Mouse (Mus musculus): Measurements from ENCODE around the gene Rpl23. TPM values are rescaled to one million over a fixed set of nuclear protein-coding genes. Genes with fewer than 3 reads are reported as not detected.

The Rpl23 gene
- polyA plus RNA-seq, 1 experiment from 2014 or later: 327 TPM

- H3K36me3 ChIP-seq: peaks cover 27% of the 10 kb centered on the region
- no peaks in the 10 kb centered on the region for H3K9me3 ChIP-seq
- peak; percentile 82 for ATAC-seq (replicated peaks)
- H3K27me3 ChIP-seq: no peaks in the 10 kb centered on the region
- H3K4me3 ChIP-seq: peak overlapping the region; percentile 15
- peak overlapping the region; percentile 36 for H3K4me2 ChIP-seq (replicated peaks)
- peak overlapping the region; percentile 20 for H3K9ac ChIP-seq (replicated peaks)
- 9% methylated on average over 3 of the region's 3 CpGs for WGBS
- peak overlapping the region; percentile 88 for H3K27ac ChIP-seq (replicated peaks)
- peaks cover 62% of the 10 kb centered on the region for H3K4me1 ChIP-seq
These were observed 30.3 kb upstream of the Rpl23 start for GRCm38 (mm10) chr11:97812491-97812921.

- no peaks in the 10 kb centered on the region for H3K27me3 ChIP-seq
- peaks cover 67% of the 10 kb centered on the region for H3K4me1 ChIP-seq
- peak overlapping the region; percentile 20 for H3K9ac ChIP-seq (replicated peaks)
- H3K9me3 ChIP-seq: no peaks in the 10 kb centered on the region
- peaks cover 25% of the 10 kb centered on the region for H3K36me3 ChIP-seq
- peak overlapping the region; percentile 88 for H3K27ac ChIP-seq (replicated peaks)
- H3K4me3 ChIP-seq: no peak overlapping the region
- peak overlapping the region; percentile 36 for H3K4me2 ChIP-seq (replicated peaks)
- 0 out of 2 replicates have a peak, but pooled peaks have one; percentile 23 for ATAC-seq (replicated peaks)
- WGBS: 26% methylated on average over 12 of the region's 13 CpGs
These were observed 29.5 kb upstream of the Rpl23 start for GRCm38 (mm10) chr11:97811569-97812362.

DNA sequence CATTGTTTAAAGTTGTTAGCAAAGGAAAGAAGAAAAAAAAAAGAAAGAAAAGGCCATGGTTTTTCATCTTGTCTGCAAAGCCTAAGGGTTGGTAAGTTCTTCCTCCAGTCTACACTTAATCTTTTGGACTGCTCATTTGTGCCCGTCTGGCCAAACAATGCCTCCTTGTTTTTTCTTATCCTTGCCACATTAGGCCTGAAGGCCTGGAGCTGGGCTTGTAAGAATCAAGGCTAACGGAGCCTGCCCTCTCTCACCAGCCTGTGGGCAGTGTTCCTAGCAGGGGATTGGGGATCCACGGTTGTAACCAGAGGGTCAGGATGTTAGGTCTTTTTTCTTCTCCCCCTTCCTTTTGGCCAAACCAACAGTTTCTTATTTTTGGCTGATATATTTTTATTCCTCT lies 28.7 kb upstream of the Rpl23 start:
- Histone ChIP-seq H3K27me3 (no peaks in the 10 kb centered on the region), H3K27ac (replicated peaks) (peak overlapping the region; percentile 88), H3K4me3 (no peak overlapping the region), H3K36me3 (peaks cover 18% of the 10 kb centered on the region), H3K4me1 (peaks cover 75% of the 10 kb centered on the region), H3K9me3 (no peaks in the 10 kb centered on the region), H3K9ac (replicated peaks) (no peak overlapping the region), H3K4me2 (replicated peaks) (no peak overlapping the region)
- 8% methylated on average over 3 of the region's 3 CpGs for WGBS
- ATAC-seq (replicated peaks): no peak

DNA sequence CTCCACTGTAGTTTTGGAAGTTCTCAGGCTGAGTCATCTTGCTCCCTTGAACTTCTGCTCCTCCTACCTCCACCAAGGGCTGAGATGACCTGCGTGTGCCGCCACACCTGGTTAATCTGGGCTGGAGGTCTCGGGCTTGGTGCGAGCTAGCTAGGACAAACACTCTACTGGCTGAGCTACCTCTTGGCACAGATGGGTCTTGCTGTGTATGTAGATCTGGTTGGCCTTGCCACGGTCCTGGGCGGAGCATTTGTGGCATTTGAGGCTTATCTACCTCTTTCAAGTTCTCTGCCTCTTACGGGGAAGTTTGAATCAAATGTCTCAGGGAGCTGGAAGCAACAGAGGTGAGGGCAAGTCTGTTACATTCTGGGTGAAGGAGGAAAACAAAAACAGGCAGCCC lies 28.1 kb upstream of the Rpl23 start:
- Histone ChIP-seq H3K9ac (replicated peaks) (no peak overlapping the region), H3K4me3 (no peak overlapping the region), H3K4me1 (peaks cover 81% of the 10 kb centered on the region), H3K4me2 (replicated peaks) (no peak overlapping the region), H3K27me3 (no peaks in the 10 kb centered on the region), H3K9me3 (no peaks in the 10 kb centered on the region), H3K36me3 (peaks cover 12% of the 10 kb centered on the region), H3K27ac (replicated peaks) (0 out of 2 replicates have a peak overlapping the region, but pooled peaks have one; percentile 11)
- no peak for ATAC-seq (replicated peaks)
- 71% methylated on average over 7 of the region's 7 CpGs for WGBS

- H3K9me3 ChIP-seq: no peaks in the 10 kb centered on the region
- no peak overlapping the region for H3K4me2 ChIP-seq (replicated peaks)
- H3K27me3 ChIP-seq: no peaks in the 10 kb centered on the region
- ATAC-seq (replicated peaks): no peak
- H3K36me3 ChIP-seq: peaks cover 10% of the 10 kb centered on the region
- no peak overlapping the region for H3K9ac ChIP-seq (replicated peaks)
- H3K4me3 ChIP-seq: no peak overlapping the region
- peak overlapping the region; percentile 57 for H3K27ac ChIP-seq (replicated peaks)
- 68% methylated on average over 7 of the region's 7 CpGs for WGBS
- peaks cover 90% of the 10 kb centered on the region for H3K4me1 ChIP-seq
These were observed 27.2 kb upstream of the Rpl23 start for GRCm38 (mm10) chr11:97809235-97810121.

- WGBS: 47% methylated on average over 5 of the region's 5 CpGs
- Histone ChIP-seq H3K4me1 (peaks cover 93% of the 10 kb centered on the region), H3K27me3 (no peaks in the 10 kb centered on the region), H3K9ac (replicated peaks) (no peak overlapping the region), H3K36me3 (peaks cover 10% of the 10 kb centered on the region), H3K4me3 (no peak overlapping the region), H3K4me2 (replicated peaks) (no peak overlapping the region), H3K27ac (replicated peaks) (peak overlapping the region; percentile 57), H3K9me3 (no peaks in the 10 kb centered on the region)
- no peak for ATAC-seq (replicated peaks)
These were observed 26.5 kb upstream of the Rpl23 start for GRCm38 (mm10) chr11:97808621-97809234.

- Histone ChIP-seq H3K9ac (replicated peaks) (no peak overlapping the region), H3K4me3 (no peak overlapping the region), H3K9me3 (no peaks in the 10 kb centered on the region), H3K27me3 (no peaks in the 10 kb centered on the region), H3K27ac (replicated peaks) (peak overlapping the region; percentile 57), H3K36me3 (peaks cover 10% of the 10 kb centered on the region), H3K4me2 (replicated peaks) (no peak overlapping the region), H3K4me1 (peaks cover 90% of the 10 kb centered on the region)
- ATAC-seq (replicated peaks): no peak
- 27% methylated on average over 2 of the region's 2 CpGs for WGBS
These were observed 25.9 kb upstream of the Rpl23 start for GRCm38 (mm10) chr11:97808093-97808492.

GRCm38 (mm10) chr11:97807626-97808025 lies 25.4 kb upstream of the Rpl23 start:
- Histone ChIP-seq H3K36me3 (peaks cover 10% of the 10 kb centered on the region), H3K4me3 (no peak overlapping the region), H3K4me1 (peaks cover 90% of the 10 kb centered on the region), H3K4me2 (replicated peaks) (no peak overlapping the region), H3K9me3 (no peaks in the 10 kb centered on the region), H3K27me3 (no peaks in the 10 kb centered on the region), H3K27ac (replicated peaks) (peak overlapping the region; percentile 57), H3K9ac (replicated peaks) (no peak overlapping the region)
- no peak for ATAC-seq (replicated peaks)
- 41% methylated on average over 6 of the region's 6 CpGs for WGBS

- H3K27ac ChIP-seq (replicated peaks): 0 out of 2 replicates have a peak overlapping the region, but pooled peaks have one; percentile 69
- WGBS: 68% methylated on average over 7 of the region's 7 CpGs
- H3K9ac ChIP-seq (replicated peaks): 0 out of 2 replicates have a peak overlapping the region, but pooled peaks have one; percentile 11
These were observed 24.4 kb upstream of the Rpl23 start for GRCm38 (mm10) chr11:97806613-97806964.

DNA sequence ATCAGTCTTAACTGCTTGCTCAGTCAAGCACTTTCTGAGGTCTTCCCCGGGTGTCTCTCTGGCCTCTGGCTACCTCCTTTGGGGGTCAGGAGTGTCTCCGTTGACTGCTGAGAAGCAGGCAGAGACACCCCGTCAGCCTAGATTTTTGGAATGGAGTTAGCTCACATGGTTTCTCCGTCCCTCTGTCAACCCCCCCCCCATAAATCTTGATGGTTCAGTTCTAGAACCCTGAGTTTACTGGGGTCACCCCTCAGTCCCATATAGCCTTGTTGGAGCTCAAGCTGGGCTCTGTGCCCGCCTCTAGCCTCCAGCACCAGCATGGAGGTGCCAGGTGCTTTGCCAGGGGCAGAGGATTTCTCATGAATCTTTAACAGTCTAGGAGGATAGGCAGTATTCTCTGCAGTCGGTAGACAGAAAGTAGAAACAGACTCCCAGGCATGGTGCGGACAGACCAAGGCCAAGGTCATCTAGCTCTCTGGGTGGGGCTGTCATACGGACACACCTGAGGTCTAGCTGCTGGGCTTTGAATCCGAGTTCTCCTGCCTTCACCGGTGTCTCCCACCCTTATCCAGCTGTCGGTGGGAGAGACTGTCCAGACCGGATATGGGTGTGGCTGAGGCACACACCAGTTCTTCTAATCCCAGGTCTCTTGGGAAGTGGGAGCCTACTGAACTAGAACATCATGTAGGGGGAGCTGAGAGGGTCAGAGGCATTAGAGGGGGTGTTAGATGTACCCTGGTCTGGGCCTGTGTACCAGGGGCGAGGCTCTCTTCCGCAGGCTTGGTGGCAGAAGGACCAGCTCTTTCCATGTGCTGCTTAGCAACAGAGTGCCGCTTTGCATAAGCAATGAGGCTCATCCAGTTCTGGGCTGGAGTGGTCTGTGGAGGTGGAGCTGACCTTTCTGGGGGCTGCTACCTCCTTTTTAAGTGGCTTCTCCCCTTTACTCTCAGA lies 23.7 kb upstream of the Rpl23 start:
- peak overlapping the region; percentile 31 for H3K4me2 ChIP-seq (replicated peaks)
- peak overlapping the region; percentile 69 for H3K27ac ChIP-seq (replicated peaks)
- no peaks in the 10 kb centered on the region for H3K9me3 ChIP-seq
- H3K4me3 ChIP-seq: no peak overlapping the region
- WGBS: 36% methylated on average over 15 of the region's 15 CpGs
- H3K36me3 ChIP-seq: peaks cover 10% of the 10 kb centered on the region
- H3K4me1 ChIP-seq: peaks cover 90% of the 10 kb centered on the region
- H3K27me3 ChIP-seq: no peaks in the 10 kb centered on the region
- H3K9ac ChIP-seq (replicated peaks): peak overlapping the region; percentile 11; the same call in 1 of the 2 replicates
- ATAC-seq (replicated peaks): peak; percentile 24; the same call in 1 of the 2 replicates

More at GRCm38 (mm10) chr11:97806613-97806964, 24.4 kb upstream of the Rpl23 start:
- Histone ChIP-seq H3K36me3 (peaks cover 10% of the 10 kb centered on the region), H3K27me3 (no peaks in the 10 kb centered on the region), H3K4me1 (peaks cover 90% of the 10 kb centered on the region), H3K4me2 (replicated peaks) (peak overlapping the region; percentile 31; the same call in 1 of the 2 replicates), H3K4me3 (no peak overlapping the region), H3K9me3 (no peaks in the 10 kb centered on the region)
- no peak for ATAC-seq (replicated peaks)

Measured in forebrain, embryonic 15.5 days (tissue).